Mouse (Mus musculus) E14TG2a.4 (cell line): ENCODE results near the gene B3galt5.

Experiments used
- H3K27me3 ChIP-seq: 2 replicates; pipeline ENCODE4 v1.6.1; 2014; ENCODE audit warnings: low read length, control low read depth; ENCODE audit not compliant: insufficient read depth
- H3K36me3 ChIP-seq: 2 replicates; pipeline ENCODE4 v1.6.1; 2014; ENCODE audit warnings: low read length, control low read depth; ENCODE audit not compliant: insufficient read depth
- H3K4me1 ChIP-seq: replicated peaks from 2 replicates; pipeline ENCODE4 v1.6.1; 2014; ENCODE audit warnings: low read depth, low read length, control low read depth
- H3K4me3 ChIP-seq: replicated peaks from 2 replicates; pipeline ENCODE4 v1.5.1; 2014; ENCODE audit warnings: mild to moderate bottlenecking, low read length
- H3K9me3 ChIP-seq: 2 replicates; pipeline ENCODE4 v1.6.1; 2014; ENCODE audit warnings: low read length, control low read depth
- CTCF ChIP-seq: conservative IDR thresholded peaks from 2 replicates; pipeline ENCODE4 v1.5.1; 2014; ENCODE audit warnings: low read length
- NANOG ChIP-seq: IDR thresholded peaks from 2 replicates; pipeline ENCODE4 v1.6.1; 2014; ENCODE audit warnings: borderline replicate concordance, low read length, mixed read lengths
- POU5F1 ChIP-seq: IDR thresholded peaks from 2 replicates; pipeline ENCODE4 v1.6.1; 2014; ENCODE audit warnings: low read length, borderline replicate concordance

The B3galt5 gene

DNA sequence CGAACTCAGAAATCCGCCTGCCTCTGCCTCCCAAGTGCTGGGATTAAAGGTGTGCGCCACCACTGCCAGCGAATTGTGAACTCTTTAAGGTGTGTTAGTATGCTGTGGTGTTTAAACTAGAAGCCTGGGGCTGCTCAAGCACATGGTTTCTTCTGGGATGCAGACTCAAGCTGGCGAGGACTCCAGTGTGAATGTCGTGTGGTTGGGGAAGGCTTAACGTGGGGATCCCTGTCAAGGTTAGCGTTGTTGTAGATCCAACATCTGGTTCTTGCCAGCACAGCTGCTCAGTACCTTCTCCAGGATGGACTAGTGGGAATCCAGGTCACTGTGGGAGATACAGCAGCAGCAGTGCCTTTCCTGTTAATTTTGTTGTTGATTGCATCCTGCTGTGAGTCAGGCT is 3.6 kb upstream of the B3galt5 start:
- TF ChIP-seq POU5F1, result no peak
- no peak for TF ChIP-seq NANOG
- TF ChIP-seq CTCF, result no peak
- Histone ChIP-seq H3K36me3 (no peaks in the 10 kb centered on the region), H3K27me3 (peaks cover 4% of the 10 kb centered on the region; the same call in 1 of the 2 replicates), H3K4me1 (peaks cover 15% of the 10 kb centered on the region), H3K4me3 (no peak overlapping the region), H3K9me3 (no peaks in the 10 kb centered on the region)

GRCm38 (mm10) chr16:96233996-96234395 is 1.6 kb upstream of the B3galt5 start:
- Histone ChIP-seq H3K27me3 (peaks cover 4% of the 10 kb centered on the region; the same call in 1 of the 2 replicates), H3K9me3 (no peaks in the 10 kb centered on the region), H3K4me1 (peaks cover 15% of the 10 kb centered on the region), H3K4me3 (no peak overlapping the region), H3K36me3 (no peaks in the 10 kb centered on the region)
- no peak for TF ChIP-seq CTCF
- no peak for TF ChIP-seq POU5F1
- no peak for TF ChIP-seq NANOG

DNA sequence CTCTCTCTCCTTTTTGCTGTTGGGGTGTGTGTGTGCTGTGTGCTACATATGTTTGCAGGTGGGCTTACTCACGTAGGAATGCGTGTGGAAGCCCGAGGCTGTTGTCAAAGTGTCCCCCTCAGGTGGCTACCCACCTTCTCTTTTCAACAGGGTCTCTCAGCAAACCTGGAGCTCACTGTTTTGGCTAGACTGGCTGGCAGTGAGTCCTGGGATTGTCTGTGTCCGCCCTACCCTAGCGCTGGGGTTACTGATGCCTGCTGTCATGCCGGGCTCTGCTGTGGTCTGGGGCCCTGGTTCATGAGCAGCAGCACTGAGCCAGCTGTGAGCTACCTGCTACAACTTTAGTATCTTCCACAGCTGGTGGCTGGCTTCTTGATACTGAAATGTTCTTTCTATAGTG is 8.9 kb downstream of the B3galt5 start:
- Histone ChIP-seq H3K9me3 (peaks cover 23% of the 10 kb centered on the region), H3K27me3 (no peaks in the 10 kb centered on the region)
- TF ChIP-seq POU5F1 (no peak), NANOG (no peak), CTCF (no peak)

GRCm38 (mm10) chr16:96249635-96250034 is 14.0 kb downstream of the B3galt5 start:
- Histone ChIP-seq H3K27me3 (peaks cover 6% of the 10 kb centered on the region; the same call in 1 of the 2 replicates), H3K9me3 (peaks cover 23% of the 10 kb centered on the region), H3K36me3 (no peaks in the 10 kb centered on the region), H3K4me3 (no peak overlapping the region), H3K4me1 (no peaks in the 10 kb centered on the region)
- TF ChIP-seq CTCF (no peak), POU5F1 (no peak), NANOG (no peak)

More for the DNA sequence above, 8.9 kb downstream of the B3galt5 start:
- no peaks in the 10 kb centered on the region for H3K4me1 ChIP-seq
- H3K4me3 ChIP-seq, result no peak overlapping the region
- no peaks in the 10 kb centered on the region for H3K36me3 ChIP-seq

GRCm38 (mm10) chr16:96252146-96252545 is 16.5 kb downstream of the B3galt5 start:
- peaks cover 17% of the 10 kb centered on the region for H3K9me3 ChIP-seq
- no peak for TF ChIP-seq NANOG
- TF ChIP-seq CTCF, result no peak
- no peak for TF ChIP-seq POU5F1
- peaks cover 6% of the 10 kb centered on the region; the same call in 1 of the 2 replicates for H3K27me3 ChIP-seq
- H3K4me3 ChIP-seq, result no peak overlapping the region
- no peaks in the 10 kb centered on the region for H3K4me1 ChIP-seq
- no peaks in the 10 kb centered on the region for H3K36me3 ChIP-seq

DNA sequence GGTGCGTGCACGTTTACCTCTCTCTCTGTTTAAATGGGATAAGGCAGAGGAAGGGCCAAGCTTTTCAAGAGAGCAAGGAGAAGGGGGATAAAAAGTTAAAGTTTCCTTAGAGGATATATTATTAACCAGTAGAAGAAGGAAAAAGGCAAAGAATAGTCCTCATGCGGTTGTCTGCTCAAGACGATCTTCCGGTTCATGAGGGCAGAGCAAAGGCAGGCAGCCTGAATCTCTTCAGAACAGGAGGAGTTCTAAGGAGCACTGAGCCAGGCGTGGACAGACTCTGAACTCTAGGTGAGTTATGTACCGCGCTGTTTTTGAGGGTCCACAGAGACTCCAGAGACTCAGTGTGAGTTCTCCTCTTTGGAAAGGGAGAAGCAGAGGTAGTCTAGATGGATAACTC is 22.8 kb downstream of the B3galt5 start:
- Histone ChIP-seq H3K4me3 (no peak overlapping the region), H3K4me1 (no peaks in the 10 kb centered on the region)
- no peak for TF ChIP-seq POU5F1
- TF ChIP-seq CTCF, result no peak
- no peak for TF ChIP-seq NANOG

GRCm38 (mm10) chr16:96271736-96272135 is 36.1 kb downstream of the B3galt5 start:
- no peaks in the 10 kb centered on the region for H3K36me3 ChIP-seq
- TF ChIP-seq NANOG, result no peak
- TF ChIP-seq CTCF, result no peak
- TF ChIP-seq POU5F1, result no peak
- H3K4me1 ChIP-seq, result no peaks in the 10 kb centered on the region
- peaks cover 5% of the 10 kb centered on the region; the same call in 1 of the 2 replicates for H3K9me3 ChIP-seq
- no peak overlapping the region for H3K4me3 ChIP-seq
- H3K27me3 ChIP-seq, result peaks cover 33% of the 10 kb centered on the region

More for the DNA sequence above, 22.8 kb downstream of the B3galt5 start:
- Histone ChIP-seq H3K27me3 (no peaks in the 10 kb centered on the region), H3K36me3 (no peaks in the 10 kb centered on the region), H3K9me3 (no peaks in the 10 kb centered on the region)

DNA sequence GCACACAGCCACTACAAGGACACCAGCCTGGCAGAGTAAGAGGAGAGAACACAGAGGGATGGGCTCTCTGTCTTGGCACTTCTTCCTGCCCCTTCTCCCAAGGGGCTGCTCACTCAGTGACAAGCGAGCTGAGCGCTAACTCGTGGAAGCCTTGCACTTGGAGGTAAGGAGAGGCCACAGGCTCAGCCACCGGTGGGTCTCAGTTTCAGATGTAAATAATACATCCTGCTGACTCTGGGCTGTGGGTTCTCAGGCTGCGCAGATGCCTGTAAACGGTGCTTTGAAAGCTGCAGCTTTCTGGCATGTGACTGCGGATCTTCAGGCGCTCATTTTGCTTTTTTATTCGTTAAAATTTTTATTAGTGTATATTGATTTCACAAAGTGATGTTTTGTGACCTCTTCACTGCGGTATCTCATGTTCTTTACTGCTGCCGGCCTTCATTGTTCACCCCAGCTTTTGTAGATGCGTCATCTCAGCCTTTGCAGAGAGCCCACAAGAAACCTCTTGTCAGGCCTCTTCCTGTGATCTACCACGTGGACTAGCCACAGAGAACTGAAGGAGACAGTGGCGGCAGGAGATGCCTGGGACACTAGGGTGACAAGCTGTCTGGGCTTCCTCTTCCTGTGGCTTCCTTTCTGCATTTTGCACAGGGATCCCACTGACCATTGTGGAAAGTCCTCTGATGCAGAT is 37.5 kb downstream of the B3galt5 start:
- Histone ChIP-seq H3K4me1 (no peaks in the 10 kb centered on the region), H3K4me3 (no peak overlapping the region), H3K9me3 (peaks cover 5% of the 10 kb centered on the region; the same call in 1 of the 2 replicates), H3K36me3 (no peaks in the 10 kb centered on the region), H3K27me3 (peaks cover 34% of the 10 kb centered on the region)
- no peak for TF ChIP-seq NANOG
- no peak for TF ChIP-seq CTCF
- TF ChIP-seq POU5F1, result no peak
